Mouse (Mus musculus) forebrain, embryonic 16.5 days (tissue): Measurements from ENCODE around the gene Mycn. TPM values are rescaled to one million over a fixed set of nuclear protein-coding genes. Genes with fewer than 3 reads are reported as not detected.

Source experiments
- ATAC-seq: fragments of 200-750 bp; cut with Nextera tagmentation; 2 replicates; pipeline ENCODE4 v1.8.0; 2017; ENCODE audit warnings: mild to moderate bottlenecking, moderate library complexity
- H3K27ac ChIP-seq: fragments of 300-500 bp; sonication (generic); 2 replicates; pipeline ENCODE4 v1.5.1; 2014; ENCODE audit warnings: low read length, control low read depth
- H3K27me3 ChIP-seq: fragments of 300-500 bp; sonication (generic); replicated peaks from 2 replicates; pipeline ENCODE4 v1.6.1; 2014; ENCODE audit warnings: low read length; ENCODE audit not compliant: control insufficient read depth, insufficient read depth
- H3K36me3 ChIP-seq: fragments of 300-500 bp; sonication (generic); 2 replicates; pipeline ENCODE4 v1.6.1; 2014; ENCODE audit not compliant: control insufficient read depth, insufficient read depth
- H3K4me1 ChIP-seq: fragments of 300-500 bp; sonication (generic); replicated peaks from 2 replicates; pipeline ENCODE4 v1.6.1; 2014; ENCODE audit warnings: low read length; ENCODE audit not compliant: control insufficient read depth, insufficient read depth
- H3K4me2 ChIP-seq: fragments of 300-500 bp; sonication (generic); 2 replicates; pipeline ENCODE4 v1.6.1; 2014; ENCODE audit warnings: mild to moderate bottlenecking, low read length, control low read depth
- H3K4me3 ChIP-seq: fragments of 300-500 bp; sonication (generic); replicated peaks from 2 replicates; pipeline ENCODE4 v1.5.1; 2014; ENCODE audit warnings: mild to moderate bottlenecking, low read length, control low read depth
- H3K9ac ChIP-seq: fragments of 300-500 bp; sonication (generic); replicated peaks from 2 replicates; pipeline ENCODE4 v1.6.1; 2014; ENCODE audit warnings: low read depth, low read length, control low read depth
- H3K9me3 ChIP-seq: fragments of 300-500 bp; sonication (generic); 2 replicates; pipeline ENCODE4 v1.6.1; 2016; ENCODE audit warnings: low read length; ENCODE audit not compliant: control insufficient read depth
- whole genome bisulfite sequencing: fragments of 180-500 bp; shearing (Covaris S2); extraction: QIAGEN DNeasy Blood & Tissue Kit; methylation state at CpG from one replicate; pipeline ENCODE4 v1.1.7; 2014; 5-methylcytosine and 5-hydroxymethylcytosine counted together
- polyA plus RNA-seq: library from polyadenylated mRNA; unstranded; fragments of >200 nt; fragmentation: Nextera tagmentation; extraction: Ambion mirVana; gene quantifications from 2 replicates; pipeline ENCODE4 v1.2.1, GENCODE M21; 2015

Mycn gene
- polyA plus RNA-seq = 156 and 197 TPM in 2 replicates

DNA sequence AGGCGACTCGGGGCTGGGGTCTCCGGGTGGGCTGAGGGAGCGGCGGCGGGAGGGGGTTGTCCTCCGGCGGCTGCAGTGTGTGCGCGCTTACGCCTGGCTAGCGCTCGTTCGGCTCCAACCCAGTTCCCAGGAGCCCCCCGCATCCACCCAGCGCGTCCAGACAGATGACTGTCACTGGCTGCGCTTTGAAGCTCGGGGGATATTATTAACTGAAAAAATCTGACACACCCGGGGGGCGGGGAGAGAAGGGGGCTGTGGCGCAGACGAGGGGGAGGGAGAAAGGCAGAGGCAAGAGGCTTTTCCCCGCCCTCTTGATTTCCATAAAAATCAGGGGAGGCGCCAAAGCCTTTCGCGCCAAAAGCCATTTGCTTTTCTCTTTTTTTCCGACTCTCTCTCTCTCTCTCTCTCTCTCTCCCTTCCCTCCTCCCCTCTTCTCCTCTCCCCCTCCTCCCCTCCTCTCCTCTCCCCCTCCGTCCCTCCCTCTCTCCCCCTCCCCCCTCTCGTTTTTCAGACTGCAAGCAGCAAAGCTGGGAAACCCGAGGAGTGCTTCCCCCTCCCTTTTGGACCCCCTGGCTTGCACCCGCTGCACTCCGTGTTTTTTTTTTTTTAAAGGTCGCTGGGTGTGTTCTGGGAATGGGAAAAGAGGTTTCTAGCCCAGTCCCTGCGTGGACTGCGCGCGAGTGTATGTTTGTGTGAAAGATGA lies at the start of gene Mycn:
Gene Mycn (minus strand): TSS at position 254 of the 703 bp plus-strand sequence.
- Histone ChIP-seq H3K4me2 (peak within 1 kb of the TSS; percentile 82), H3K9me3 (no peaks in the 10 kb centered on the region), H3K36me3 (peaks cover 5% of the 10 kb centered on the region; the same call in 1 of the 2 replicates), H3K9ac (peak within 1 kb of the TSS; percentile 99), H3K4me1 (peaks cover 23% of the 10 kb centered on the region), H3K27ac (peak within 1 kb of the TSS; percentile 99), H3K27me3 (no peaks in the 10 kb centered on the region), H3K4me3 (peak within 1 kb of the TSS; percentile 92)
- ATAC-seq = peak; percentile 77
- under 1% methylated on average over 36 of the region's 38 CpGs for WGBS

DNA sequence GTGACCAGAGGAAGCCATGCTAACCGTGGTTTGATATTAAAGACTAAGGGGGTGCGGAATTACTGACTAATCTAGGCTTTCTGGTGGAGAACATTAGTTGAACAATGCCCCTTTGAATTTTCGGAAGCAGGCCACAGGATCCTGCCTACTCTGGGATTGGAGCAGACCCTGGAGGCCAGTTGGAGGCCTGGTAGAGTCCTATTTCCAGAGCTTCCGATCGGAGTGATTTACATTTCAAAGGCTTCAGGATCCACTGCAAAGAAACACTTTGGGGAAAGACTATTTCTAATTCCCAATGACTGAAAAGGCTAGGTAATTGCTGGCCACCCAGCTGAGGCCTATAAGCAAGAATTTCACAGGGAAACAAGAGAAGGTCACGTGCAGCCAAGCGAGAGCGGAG lies 45.7 kb upstream of the Mycn start:
- Histone ChIP-seq H3K4me2 (no peak overlapping the region), H3K9ac (no peak overlapping the region), H3K4me1 (no peaks in the 10 kb centered on the region), H3K27ac (no peak overlapping the region), H3K9me3 (no peaks in the 10 kb centered on the region), H3K36me3 (no peaks in the 10 kb centered on the region), H3K4me3 (no peak overlapping the region), H3K27me3 (no peaks in the 10 kb centered on the region)
- no peak for ATAC-seq
- WGBS = 60% methylated on average over 8 of the region's 8 CpGs

- Histone ChIP-seq H3K27me3 (no peaks in the 10 kb centered on the region), H3K4me1 (no peaks in the 10 kb centered on the region), H3K27ac (no peak overlapping the region), H3K36me3 (no peaks in the 10 kb centered on the region), H3K4me2 (no peak overlapping the region), H3K4me3 (no peak overlapping the region), H3K9ac (no peak overlapping the region), H3K9me3 (no peaks in the 10 kb centered on the region)
- 85% methylated on average over 20 of the region's 20 CpGs for WGBS
- ATAC-seq = no peak
Measured at GRCm38 (mm10) chr12:12986612-12987206, 45.0 kb upstream of the Mycn start.

DNA sequence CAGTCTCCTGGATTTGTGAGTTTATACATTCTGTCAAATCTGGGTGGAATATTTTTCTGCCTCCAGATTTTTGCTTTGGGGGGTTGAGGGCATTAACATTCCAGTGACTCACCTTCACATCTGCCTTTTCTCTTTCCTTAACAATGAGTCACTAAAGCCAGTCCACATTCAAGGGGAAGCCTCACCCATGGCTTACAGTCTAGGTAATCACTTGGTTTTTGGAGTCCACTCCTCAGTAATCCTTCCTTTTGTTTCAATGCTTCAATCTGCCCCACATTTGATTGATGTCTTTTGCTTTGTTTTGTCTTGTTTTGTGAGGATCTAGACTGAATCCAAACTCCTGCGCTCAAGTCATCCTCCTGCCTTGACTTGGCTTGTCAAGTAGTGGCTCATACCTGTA lies 41.3 kb upstream of the Mycn start:
- 86% methylated on average over 1 of the region's 1 CpGs for WGBS
- Histone ChIP-seq H3K9ac (no peak overlapping the region), H3K36me3 (no peaks in the 10 kb centered on the region), H3K4me1 (no peaks in the 10 kb centered on the region), H3K4me3 (no peak overlapping the region), H3K4me2 (no peak overlapping the region), H3K27me3 (no peaks in the 10 kb centered on the region), H3K27ac (no peak overlapping the region), H3K9me3 (no peaks in the 10 kb centered on the region)
- no peak for ATAC-seq

- Histone ChIP-seq H3K36me3 (no peaks in the 10 kb centered on the region), H3K9ac (no peak overlapping the region), H3K27ac (no peak overlapping the region), H3K9me3 (no peaks in the 10 kb centered on the region), H3K4me2 (no peak overlapping the region), H3K4me3 (no peak overlapping the region), H3K4me1 (no peaks in the 10 kb centered on the region), H3K27me3 (no peaks in the 10 kb centered on the region)
- 74% methylated on average over 1 of the region's 1 CpGs for whole genome bisulfite sequencing
- ATAC-seq = no peak
Measured at GRCm38 (mm10) chr12:12975397-12975796, 33.7 kb upstream of the Mycn start.

DNA sequence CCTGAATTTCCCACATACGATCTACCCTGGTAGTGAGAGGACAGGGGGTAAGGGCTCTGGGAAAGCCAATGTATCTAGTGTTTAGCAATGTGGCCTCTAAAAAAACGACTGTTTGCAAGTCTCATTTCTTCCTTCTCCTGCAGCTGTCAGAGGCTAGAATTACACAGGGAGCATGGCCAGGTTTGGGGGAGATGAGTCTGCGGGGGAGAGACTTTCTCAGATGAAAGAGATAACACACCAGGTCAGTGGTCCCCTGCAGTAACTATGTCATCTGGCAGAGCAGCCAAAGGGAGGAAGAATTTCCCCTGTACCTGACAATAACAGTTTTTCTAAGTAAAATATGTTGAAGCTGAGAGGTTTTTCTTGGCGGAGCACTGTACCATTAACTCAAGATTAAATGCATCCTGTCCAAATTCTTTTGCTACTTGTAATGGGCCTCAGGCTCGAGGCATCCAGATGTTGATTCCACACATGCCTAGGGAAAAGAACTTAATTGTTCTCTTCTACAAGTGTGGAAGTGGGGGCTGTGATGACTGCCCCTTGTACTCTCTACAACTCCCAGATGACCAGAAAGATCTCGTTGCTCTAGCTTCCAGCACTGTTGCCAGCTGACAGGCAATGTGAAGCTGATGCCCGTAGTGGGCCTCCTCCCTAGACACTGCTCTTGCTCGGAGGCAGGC lies 31.2 kb upstream of the Mycn start:
- Histone ChIP-seq H3K9me3 (no peaks in the 10 kb centered on the region), H3K4me2 (no peak overlapping the region), H3K36me3 (no peaks in the 10 kb centered on the region), H3K4me1 (no peaks in the 10 kb centered on the region), H3K9ac (no peak overlapping the region), H3K4me3 (no peak overlapping the region), H3K27me3 (no peaks in the 10 kb centered on the region), H3K27ac (no peak overlapping the region)
- 69% methylated on average over 8 of the region's 8 CpGs for WGBS
- no peak for ATAC-seq

- 93% methylated on average over 2 of the region's 2 CpGs for WGBS
- Histone ChIP-seq H3K4me1 (no peaks in the 10 kb centered on the region), H3K4me2 (no peak overlapping the region), H3K27ac (no peak overlapping the region), H3K9me3 (no peaks in the 10 kb centered on the region), H3K4me3 (no peak overlapping the region), H3K27me3 (no peaks in the 10 kb centered on the region), H3K36me3 (no peaks in the 10 kb centered on the region), H3K9ac (no peak overlapping the region)
- no peak for ATAC-seq
Measured at GRCm38 (mm10) chr12:12967946-12968345, 26.2 kb upstream of the Mycn start.

DNA sequence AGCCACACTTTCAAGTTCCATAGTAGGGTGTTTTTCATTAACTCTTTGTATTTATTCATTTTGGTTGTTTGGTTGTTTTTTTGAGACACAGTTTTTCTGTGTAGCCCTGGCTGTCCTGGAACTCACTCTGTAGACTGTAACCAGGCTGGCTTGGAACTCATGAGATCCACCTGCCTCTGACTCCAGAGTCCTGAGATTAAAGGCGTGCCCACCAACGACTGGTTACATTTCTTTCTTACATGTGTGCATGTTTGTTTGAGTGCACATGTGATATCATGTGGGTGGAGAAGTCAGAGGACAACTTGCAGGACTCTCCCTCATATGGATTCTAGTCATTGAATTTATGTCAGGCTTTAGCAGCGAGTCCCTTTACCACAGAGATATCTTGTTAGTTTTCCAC lies 23.1 kb upstream of the Mycn start:
- WGBS = 86% methylated on average over 3 of the region's 3 CpGs
- ATAC-seq = no peak
- no peak overlapping the region for H3K4me2 ChIP-seq
- H3K9ac ChIP-seq = no peak overlapping the region
- no peaks in the 10 kb centered on the region for H3K36me3 ChIP-seq
- no peak overlapping the region for H3K4me3 ChIP-seq
- no peaks in the 10 kb centered on the region for H3K27me3 ChIP-seq
- no peaks in the 10 kb centered on the region for H3K4me1 ChIP-seq
- no peak overlapping the region for H3K27ac ChIP-seq
- H3K9me3 ChIP-seq = no peaks in the 10 kb centered on the region

DNA sequence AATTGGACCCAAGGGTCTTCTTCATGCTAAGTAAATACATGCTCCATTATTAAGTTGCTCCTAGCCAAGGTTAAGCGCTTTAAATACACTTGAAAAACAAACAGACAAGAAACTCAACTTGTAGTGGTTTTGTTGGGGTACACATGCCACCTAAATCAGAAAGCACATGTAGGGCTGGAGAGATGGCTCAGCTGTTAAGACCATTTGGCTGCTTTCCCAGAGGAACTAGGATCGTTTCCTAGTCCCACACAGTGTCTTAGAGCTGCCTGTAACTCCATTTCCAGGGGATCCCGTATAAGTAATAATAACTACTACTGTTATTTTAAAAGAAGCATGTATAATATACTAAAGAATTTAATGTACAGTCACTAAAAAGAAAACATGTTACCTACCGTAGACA lies 5.9 kb upstream of the Mycn start:
- no peaks in the 10 kb centered on the region for H3K9me3 ChIP-seq
- no peak overlapping the region for H3K4me3 ChIP-seq
- WGBS = 72% methylated on average over 4 of the region's 4 CpGs
- no peaks in the 10 kb centered on the region for H3K27me3 ChIP-seq
- H3K4me2 ChIP-seq = no peak overlapping the region
- no peaks in the 10 kb centered on the region for H3K36me3 ChIP-seq
- peaks cover 13% of the 10 kb centered on the region for H3K4me1 ChIP-seq
- no peak for ATAC-seq
- no peak overlapping the region for H3K27ac ChIP-seq
- no peak overlapping the region for H3K9ac ChIP-seq
